Mouse (Mus musculus) natural killer cell, adult 2 months (primary cell): ENCODE measurements around the gene Fpgs.

ENCODE experiments used
- DNase-seq, 2 experiments: peaks; one replicate each; pipeline ENCODE4 v3.0.0; 2022; ENCODE audit warnings: low spot score in 2 of 2

Gene Fpgs

GRCm38 (mm10) chr2:32724832-32725790 lies 21.2 kb upstream of the Fpgs start:
- DNase-seq = peak; percentile 57 to 71

GRCm38 (mm10) chr2:32724149-32724548 lies 20.2 kb upstream of the Fpgs start:
- no peak for DNase-seq

- DNase-seq = no peak
Observed at GRCm38 (mm10) chr2:32722581-32722980, 18.6 kb upstream of the Fpgs start.

- peak in 1 of 2 experiments; percentile 21 for DNase-seq
Observed at GRCm38 (mm10) chr2:32722046-32722445, 18.1 kb upstream of the Fpgs start.

GRCm38 (mm10) chr2:32720681-32721229 lies 16.8 kb upstream of the Fpgs start, which contains the start of gene Sh2d3c:
Gene Sh2d3c, plus strand, starts transcription at chr2:32721055.
- peak; percentile 50 to 55 for DNase-seq

- DNase-seq = no peak
Observed at GRCm38 (mm10) chr2:32720053-32720452, 16.1 kb upstream of the Fpgs start.

- no peak for DNase-seq
Observed at GRCm38 (mm10) chr2:32718761-32719160, 14.8 kb upstream of the Fpgs start.

GRCm38 (mm10) chr2:32714987-32715425 lies 11.1 kb upstream of the Fpgs start:
- peak; percentile 92 to 96 for DNase-seq

GRCm38 (mm10) chr2:32714117-32714986 lies 10.4 kb upstream of the Fpgs start:
- DNase-seq = no peak

- peak; percentile 95 to 96 for DNase-seq
Observed at GRCm38 (mm10) chr2:32712934-32713817, 9.2 kb upstream of the Fpgs start, which contains the start of gene Cdk9. Gene Cdk9, minus strand, starts transcription at chr2:32713076.

GRCm38 (mm10) chr2:32712586-32712933 lies 8.6 kb upstream of the Fpgs start:
- peak; percentile 92 to 96 for DNase-seq

GRCm38 (mm10) chr2:32712108-32712551 lies 8.2 kb upstream of the Fpgs start:
- peak; percentile 59 to 69 for DNase-seq

- DNase-seq = no peak
Observed at GRCm38 (mm10) chr2:32711301-32712056, 7.5 kb upstream of the Fpgs start.

- peak in 1 of 2 experiments; percentile 33 for DNase-seq
Observed at GRCm38 (mm10) chr2:32710425-32710824, 6.5 kb upstream of the Fpgs start.

GRCm38 (mm10) chr2:32709521-32710137 lies 5.7 kb upstream of the Fpgs start:
- no peak for DNase-seq

GRCm38 (mm10) chr2:32708643-32709042 lies 4.7 kb upstream of the Fpgs start:
- peak; percentile 62 to 78 for DNase-seq

GRCm38 (mm10) chr2:32706971-32707370 lies 3.0 kb upstream of the Fpgs start:
- DNase-seq = no peak

- no peak for DNase-seq
Observed at GRCm38 (mm10) chr2:32705018-32705417, 1.1 kb upstream of the Fpgs start.

GRCm38 (mm10) chr2:32703046-32703445 lies 899 bp downstream of the Fpgs start:
- DNase-seq = no peak
